Mouse (Mus musculus) limb, embryonic 15.5 days (tissue): Measurements from ENCODE around the gene Il2rb. TPM values are rescaled to one million over a fixed set of nuclear protein-coding genes. Genes with fewer than 3 reads are reported as not detected.

ENCODE experiments used
- ATAC-seq: fragments of 200-750 bp; cut with Nextera tagmentation; 2 replicates; pipeline ENCODE4 v1.8.0; 2017; ENCODE audit warnings: low read depth, moderate TSS enrichment; ENCODE audit not compliant: insufficient number of reproducible peaks, low FRiP score, low TSS enrichment
- H3K27ac ChIP-seq: fragments of 300-500 bp; sonication (generic); 2 replicates; pipeline ENCODE4 v1.5.1; 2015; ENCODE audit warnings: moderate library complexity, mild to moderate bottlenecking, inconsistent platforms
- H3K27me3 ChIP-seq: fragments of 300-500 bp; sonication (generic); 2 replicates; pipeline ENCODE4 v1.6.1; 2015; ENCODE audit warnings: inconsistent platforms
- H3K36me3 ChIP-seq: fragments of 300-500 bp; sonication (generic); 2 replicates; pipeline ENCODE4 v1.6.1; 2015; ENCODE audit warnings: inconsistent platforms
- H3K4me1 ChIP-seq: fragments of 300-500 bp; sonication (generic); 2 replicates; pipeline ENCODE4 v1.6.1; 2015; ENCODE audit warnings: inconsistent platforms
- H3K4me2 ChIP-seq: fragments of 300-500 bp; sonication (generic); 2 replicates; pipeline ENCODE4 v1.6.1; 2015; ENCODE audit warnings: mild to moderate bottlenecking, inconsistent platforms
- H3K4me3 ChIP-seq: fragments of 300-500 bp; sonication (generic); 2 replicates; pipeline ENCODE4 v1.5.1; 2015; ENCODE audit warnings: mild to moderate bottlenecking, inconsistent platforms
- H3K9ac ChIP-seq: fragments of 300-500 bp; sonication (generic); 2 replicates; pipeline ENCODE4 v1.6.1; 2015; ENCODE audit warnings: inconsistent platforms
- H3K9me3 ChIP-seq: fragments of 300-500 bp; sonication (generic); 2 replicates; pipeline ENCODE4 v1.6.1; 2016; ENCODE audit warnings: inconsistent platforms
- WGBS: fragments of 180-500 bp; shearing (Covaris S2); methylation state at CpG from one replicate; pipeline ENCODE4 v1.1.7; 2015; 5-methylcytosine and 5-hydroxymethylcytosine counted together
- polyA plus RNA-seq: library from polyadenylated mRNA; unstranded; fragments of >200 nt; fragmentation: Nextera tagmentation; extraction: Ambion mirVana; gene quantifications from 2 replicates; pipeline ENCODE4 v1.2.1, GENCODE M21; 2015

The Il2rb gene
- polyA plus RNA-seq, result 0.36 and 0.42 TPM in 2 replicates

DNA sequence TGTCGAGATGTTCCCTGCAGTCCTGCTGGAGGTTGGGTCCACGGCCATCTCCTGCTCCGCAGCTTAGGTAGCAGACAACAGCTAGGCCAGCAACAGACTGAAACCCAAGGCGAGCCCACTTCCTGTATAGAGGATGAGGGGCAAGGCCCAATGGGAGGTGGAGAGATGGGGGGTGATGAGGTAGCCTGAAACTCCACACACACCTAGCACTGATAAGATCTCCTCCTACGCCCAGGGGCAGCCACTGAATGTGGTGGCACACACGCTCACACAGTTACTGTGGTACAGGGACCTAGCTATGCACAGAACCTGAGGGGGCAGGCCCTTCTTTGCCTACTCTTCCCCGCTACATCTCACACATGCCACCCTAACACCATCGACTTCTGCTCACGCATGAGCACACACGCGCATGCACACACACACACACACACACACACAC lies at the start of gene Il2rb:
TSS of gene Il2rb (minus strand) at position 304 of the 439 bp plus-strand sequence.
- Histone ChIP-seq H3K4me1 (peaks cover 3% of the 10 kb centered on the region), H3K27ac (no peak within 1 kb of the TSS), H3K36me3 (no peaks in the 10 kb centered on the region), H3K4me3 (no peak within 1 kb of the TSS), H3K9me3 (no peaks in the 10 kb centered on the region), H3K9ac (no peak within 1 kb of the TSS), H3K27me3 (no peaks in the 10 kb centered on the region), H3K4me2 (no peak within 1 kb of the TSS)
- ATAC-seq, result no peak
- 87% methylated on average over 11 of the region's 11 CpGs for WGBS

DNA sequence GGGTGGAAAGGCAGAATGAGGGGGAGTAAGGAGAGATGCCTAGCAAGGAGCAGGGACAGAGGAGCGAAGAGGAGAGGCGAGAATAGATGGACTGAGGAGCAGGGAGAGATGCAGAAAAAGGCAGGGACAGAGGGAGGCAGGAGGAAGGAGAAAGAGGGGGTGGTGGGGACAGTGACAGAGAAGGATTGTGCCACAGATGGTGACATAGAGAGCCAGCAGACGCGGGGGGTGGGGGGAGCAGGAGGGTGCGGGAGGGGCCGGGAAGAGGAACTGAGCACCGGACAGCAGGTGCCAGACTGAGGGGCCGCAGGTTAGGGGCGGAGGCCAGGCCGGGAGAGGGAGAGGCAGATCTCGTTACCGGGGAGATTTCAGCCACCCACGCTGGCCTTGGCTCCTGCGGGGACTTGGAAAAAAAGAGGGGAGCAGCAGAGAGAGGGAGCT lies 49.5 kb upstream of the Il2rb start, which contains the start of gene Sstr3:
TSS of gene Sstr3 (minus strand) at position 125 of the 441 bp plus-strand sequence.
- H3K36me3 ChIP-seq, result no peaks in the 10 kb centered on the region
- 8% methylated on average over 14 of the region's 14 CpGs for WGBS
- no peak within 1 kb of the TSS for H3K4me3 ChIP-seq
- H3K27ac ChIP-seq, result no peak within 1 kb of the TSS
- no peak within 1 kb of the TSS for H3K4me2 ChIP-seq
- ATAC-seq, result no peak
- peaks cover 12% of the 10 kb centered on the region; the same call in 1 of the 2 replicates for H3K4me1 ChIP-seq
- no peak within 1 kb of the TSS for H3K9ac ChIP-seq
- H3K9me3 ChIP-seq, result no peaks in the 10 kb centered on the region
- peaks cover 39% of the 10 kb centered on the region; the same call in 1 of the 2 replicates for H3K27me3 ChIP-seq

DNA sequence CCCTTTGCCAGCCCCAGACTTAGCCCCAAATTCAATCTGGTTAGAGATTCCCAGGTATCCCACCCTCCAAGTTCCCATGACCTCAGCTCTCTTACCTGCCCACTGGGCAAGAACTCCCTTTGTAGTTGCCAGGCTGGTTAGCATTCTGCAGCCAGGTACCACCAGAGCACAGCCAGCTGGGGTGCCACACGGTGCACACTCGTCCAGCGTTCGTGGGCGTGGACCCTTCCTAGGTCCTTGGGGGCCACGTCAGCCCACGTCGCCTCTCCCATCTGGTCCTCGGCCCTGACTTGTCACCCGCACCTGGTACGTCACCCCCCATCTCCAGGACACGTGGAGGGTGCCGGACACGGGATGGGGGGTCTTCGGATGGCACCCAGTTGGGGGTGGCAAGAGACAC lies 49.0 kb upstream of the Il2rb start:
- ATAC-seq, result no peak
- Histone ChIP-seq H3K4me3 (no peak overlapping the region), H3K36me3 (no peaks in the 10 kb centered on the region), H3K9ac (no peak overlapping the region), H3K27me3 (peaks cover 39% of the 10 kb centered on the region; the same call in 1 of the 2 replicates), H3K4me2 (no peak overlapping the region), H3K27ac (no peak overlapping the region), H3K9me3 (no peaks in the 10 kb centered on the region), H3K4me1 (peaks cover 12% of the 10 kb centered on the region; the same call in 1 of the 2 replicates)
- WGBS, result 79% methylated on average over 15 of the region's 15 CpGs

DNA sequence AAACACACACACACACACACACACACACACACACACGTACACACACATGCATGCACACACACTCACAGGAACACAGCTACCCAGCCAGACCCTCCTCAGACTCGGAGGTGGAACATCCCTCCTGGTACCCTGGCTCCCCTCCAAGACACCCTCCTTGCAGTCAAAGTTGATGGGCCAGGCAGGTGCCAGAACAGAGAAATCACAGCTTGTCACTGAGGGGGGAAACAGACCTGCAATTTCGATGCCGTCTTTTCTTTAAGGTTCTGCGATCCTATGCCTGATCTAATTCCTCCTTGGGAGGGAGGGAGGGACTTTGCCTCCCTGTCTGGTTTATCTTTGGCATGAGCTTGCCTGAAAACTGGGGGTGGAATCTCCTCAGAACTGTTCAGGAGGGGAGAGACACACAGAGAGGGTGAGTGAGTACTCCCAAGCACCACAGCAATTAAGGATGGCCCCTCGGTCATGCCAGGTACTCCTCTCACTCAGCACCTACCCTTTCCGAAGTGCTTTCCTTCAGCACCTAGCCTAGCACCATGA lies 47.8 kb upstream of the Il2rb start:
- Histone ChIP-seq H3K27me3 (peaks cover 39% of the 10 kb centered on the region; the same call in 1 of the 2 replicates), H3K4me2 (no peak overlapping the region), H3K9me3 (no peaks in the 10 kb centered on the region), H3K4me1 (peaks cover 12% of the 10 kb centered on the region; the same call in 1 of the 2 replicates), H3K27ac (no peak overlapping the region), H3K9ac (0 out of 2 replicates have a peak overlapping the region, but pooled peaks have one; percentile 14), H3K36me3 (no peaks in the 10 kb centered on the region), H3K4me3 (no peak overlapping the region)
- WGBS, result 51% methylated on average over 7 of the region's 7 CpGs
- ATAC-seq, result no peak

DNA sequence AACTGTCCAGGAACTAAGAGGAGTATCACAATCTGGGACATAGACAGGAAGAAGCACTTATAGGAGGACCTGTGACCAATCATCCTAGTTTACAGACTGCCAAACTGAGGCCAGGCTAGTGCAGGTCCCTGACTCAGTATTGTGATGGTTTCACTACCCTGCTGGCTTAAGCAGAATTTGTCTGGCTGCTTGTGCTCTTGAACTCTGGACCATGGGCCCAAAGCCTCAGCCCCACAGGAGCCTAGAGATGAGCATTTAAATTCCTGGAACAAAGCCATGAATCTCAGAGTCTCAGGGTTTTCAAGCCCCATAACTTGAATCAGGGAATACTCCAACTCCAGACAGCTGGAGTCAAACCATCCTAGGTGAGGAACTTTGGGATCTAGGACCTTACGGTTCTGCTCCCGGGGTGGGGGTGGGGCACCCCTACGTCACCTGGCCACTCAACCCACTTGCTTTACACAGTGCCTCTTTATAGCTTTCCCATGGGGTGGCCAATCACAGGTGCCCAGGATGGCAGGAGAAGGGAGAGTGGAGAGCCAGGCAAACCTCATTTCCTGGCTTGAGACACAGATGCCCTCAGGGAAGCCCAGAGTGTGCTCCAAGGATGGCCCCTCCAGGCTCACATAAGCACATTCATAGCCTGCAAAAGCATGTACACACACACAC lies 47.2 kb upstream of the Il2rb start:
- ATAC-seq, result no peak
- peaks cover 39% of the 10 kb centered on the region; the same call in 1 of the 2 replicates for H3K27me3 ChIP-seq
- H3K27ac ChIP-seq, result no peak overlapping the region
- 41% methylated on average over 3 of the region's 3 CpGs for WGBS
- H3K9me3 ChIP-seq, result no peaks in the 10 kb centered on the region
- H3K4me3 ChIP-seq, result no peak overlapping the region
- peaks cover 12% of the 10 kb centered on the region; the same call in 1 of the 2 replicates for H3K4me1 ChIP-seq
- H3K4me2 ChIP-seq, result no peak overlapping the region
- H3K36me3 ChIP-seq, result no peaks in the 10 kb centered on the region
- H3K9ac ChIP-seq, result 0 out of 2 replicates have a peak overlapping the region, but pooled peaks have one; percentile 14

DNA sequence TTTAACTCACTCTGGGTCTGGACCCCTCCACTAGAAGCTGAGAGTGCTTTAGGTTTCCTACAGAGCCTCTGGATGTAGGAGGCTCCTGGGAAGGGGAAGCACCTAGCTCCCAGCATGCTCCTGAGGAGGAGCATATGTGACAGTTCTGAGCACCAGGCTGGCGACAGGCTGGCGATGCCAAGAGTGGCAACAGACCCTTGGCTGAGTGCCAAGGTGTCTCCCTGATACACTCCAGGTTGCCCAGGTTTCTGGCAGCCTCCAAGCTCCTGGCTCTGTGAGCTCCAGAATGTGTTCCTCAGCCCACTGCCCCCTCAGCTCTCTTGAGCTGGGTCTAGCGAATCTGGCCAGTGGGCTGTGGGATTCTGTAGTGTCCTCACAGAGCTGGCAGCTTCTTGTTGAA lies 46.5 kb upstream of the Il2rb start:
- Histone ChIP-seq H3K9me3 (no peaks in the 10 kb centered on the region), H3K4me1 (peaks cover 12% of the 10 kb centered on the region; the same call in 1 of the 2 replicates), H3K27me3 (peaks cover 39% of the 10 kb centered on the region; the same call in 1 of the 2 replicates), H3K4me3 (no peak overlapping the region), H3K4me2 (no peak overlapping the region), H3K9ac (no peak overlapping the region), H3K27ac (no peak overlapping the region), H3K36me3 (no peaks in the 10 kb centered on the region)
- WGBS, result 47% methylated on average over 3 of the region's 3 CpGs
- ATAC-seq, result no peak

DNA sequence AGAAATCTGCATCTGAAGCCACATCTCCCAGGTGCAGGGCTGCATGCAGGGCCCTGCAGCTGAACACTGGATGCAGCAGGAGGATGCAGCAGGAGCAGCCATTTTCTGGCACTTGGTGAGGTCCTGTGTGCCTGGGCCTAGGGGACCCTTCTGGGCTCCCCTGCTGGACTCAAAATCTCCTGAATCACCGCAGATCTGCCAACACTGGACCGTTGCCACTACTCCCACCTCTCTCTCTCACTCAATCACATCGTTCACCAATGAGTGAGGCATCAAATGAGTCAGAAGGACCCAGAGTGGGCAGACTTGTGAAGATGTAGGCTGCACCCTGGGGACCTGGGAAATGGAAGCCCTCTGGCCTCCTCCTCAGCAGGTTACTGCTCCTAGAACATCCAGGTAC lies 46.0 kb upstream of the Il2rb start:
- 78% methylated on average over 3 of the region's 3 CpGs for WGBS

DNA sequence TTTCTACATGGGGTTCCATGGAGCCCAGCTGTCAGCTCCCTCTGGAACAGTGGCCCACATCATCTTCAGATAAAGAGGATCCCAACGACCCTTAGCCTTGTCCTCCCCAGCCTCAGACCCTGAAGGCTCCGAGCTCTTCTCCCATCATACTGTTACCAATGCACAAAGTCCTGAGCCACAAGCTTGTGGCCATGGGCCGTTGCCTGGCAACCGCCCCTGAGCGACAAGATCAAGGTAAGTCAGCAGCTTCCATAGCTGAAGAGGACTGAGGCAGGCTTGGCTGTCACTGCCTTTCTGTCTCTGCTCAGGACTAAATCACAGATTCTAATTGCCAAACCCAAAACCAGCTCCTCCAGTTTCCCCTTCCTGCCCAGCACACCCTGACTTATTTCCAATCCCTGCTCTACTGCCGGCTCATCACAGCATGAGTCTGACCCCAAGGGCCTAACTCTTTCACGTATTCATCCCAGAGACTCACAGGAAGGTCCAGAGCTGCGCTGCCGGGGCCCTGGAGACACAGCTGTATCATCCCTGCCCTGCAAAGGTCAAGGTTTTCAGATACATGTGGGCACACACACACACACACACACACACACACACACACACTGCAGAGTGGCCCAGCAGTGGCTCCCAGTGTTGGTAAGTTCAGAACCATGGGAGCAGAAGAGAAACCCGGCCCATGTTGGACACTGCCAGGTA lies 40.8 kb upstream of the Il2rb start:
- Histone ChIP-seq H3K27me3 (peaks cover 13% of the 10 kb centered on the region; the same call in 1 of the 2 replicates), H3K27ac (no peak overlapping the region), H3K9ac (no peak overlapping the region), H3K36me3 (no peaks in the 10 kb centered on the region), H3K9me3 (no peaks in the 10 kb centered on the region), H3K4me1 (peaks cover 14% of the 10 kb centered on the region), H3K4me2 (no peak overlapping the region), H3K4me3 (no peak overlapping the region)
- ATAC-seq, result no peak
- WGBS, result 59% methylated on average over 10 of the region's 10 CpGs

More for the DNA sequence above, 46.0 kb upstream of the Il2rb start:
- H3K4me3 ChIP-seq, result no peak overlapping the region
- peaks cover 12% of the 10 kb centered on the region; the same call in 1 of the 2 replicates for H3K4me1 ChIP-seq
- no peak overlapping the region for H3K9ac ChIP-seq
- H3K9me3 ChIP-seq, result no peaks in the 10 kb centered on the region
- H3K36me3 ChIP-seq, result no peaks in the 10 kb centered on the region
- H3K27me3 ChIP-seq, result peaks cover 39% of the 10 kb centered on the region; the same call in 1 of the 2 replicates
- ATAC-seq, result no peak
- H3K27ac ChIP-seq, result no peak overlapping the region
- no peak overlapping the region for H3K4me2 ChIP-seq

DNA sequence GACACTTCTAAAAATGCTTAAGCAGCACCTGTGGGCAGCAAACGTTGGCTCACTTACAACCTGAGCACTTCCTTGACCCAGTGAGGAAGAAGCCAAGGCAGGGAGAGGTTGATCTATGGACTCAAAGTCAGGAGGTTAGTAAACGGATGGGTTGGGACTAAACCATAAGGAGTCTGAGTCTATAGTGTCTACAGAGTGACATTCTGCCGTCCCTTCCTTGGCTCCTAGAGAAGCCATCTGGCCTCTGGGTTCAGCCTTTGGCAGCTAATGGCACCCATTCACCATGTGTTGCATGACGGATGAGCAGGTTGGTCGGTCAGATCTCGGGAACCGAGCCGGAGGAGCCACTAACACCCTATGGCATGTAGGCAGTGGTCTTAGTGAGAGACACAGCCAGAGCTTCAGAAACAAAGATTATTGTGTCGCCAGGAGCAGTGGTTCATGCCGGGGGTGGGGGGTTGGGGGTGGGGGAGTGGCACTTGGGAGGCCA lies 38.3 kb upstream of the Il2rb start:
- Histone ChIP-seq H3K4me2 (no peak overlapping the region), H3K9ac (no peak overlapping the region), H3K27me3 (no peaks in the 10 kb centered on the region), H3K9me3 (no peaks in the 10 kb centered on the region), H3K36me3 (no peaks in the 10 kb centered on the region), H3K27ac (no peak overlapping the region), H3K4me1 (peaks cover 37% of the 10 kb centered on the region), H3K4me3 (no peak overlapping the region)
- WGBS, result 73% methylated on average over 10 of the region's 10 CpGs
- ATAC-seq, result no peak

DNA sequence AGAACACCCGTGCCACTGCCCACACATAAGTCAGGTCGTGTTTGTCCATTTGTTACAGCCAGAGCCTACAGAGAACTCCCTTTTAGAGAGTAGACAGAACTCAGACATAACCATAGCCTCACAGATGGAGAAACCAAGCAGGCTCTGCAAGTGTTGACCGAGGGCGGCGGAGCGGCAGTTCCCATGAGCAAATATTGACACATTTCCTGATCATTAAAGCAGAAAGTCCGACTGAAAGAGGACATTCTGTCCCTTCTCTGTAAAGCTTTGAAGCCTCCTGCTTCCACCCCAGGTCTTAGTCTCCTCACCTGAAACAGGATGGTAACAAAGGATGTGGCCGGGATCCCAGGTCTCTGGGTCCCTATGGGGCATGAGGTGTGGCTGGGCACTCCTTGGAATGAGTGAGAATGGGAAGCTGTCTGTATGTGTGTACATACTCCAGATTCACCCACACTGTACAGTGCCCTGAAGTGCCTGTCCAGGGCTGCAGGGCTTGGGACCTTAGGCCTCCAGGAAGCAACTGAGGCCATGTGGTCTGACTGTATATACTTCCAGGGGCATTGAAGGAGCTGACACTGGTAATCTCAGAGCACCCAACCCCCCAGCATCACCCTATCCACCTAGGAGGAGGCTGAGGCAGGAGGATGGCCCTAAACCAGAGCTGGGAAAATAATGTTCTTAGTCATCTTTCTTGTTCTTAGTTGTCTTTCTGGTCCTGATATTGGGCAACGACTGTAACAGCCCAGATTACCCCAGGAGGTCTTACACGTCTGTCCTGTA lies 37.7 kb upstream of the Il2rb start:
- Histone ChIP-seq H3K4me2 (no peak overlapping the region), H3K27ac (peak overlapping the region; percentile 73), H3K27me3 (no peaks in the 10 kb centered on the region), H3K4me1 (peaks cover 42% of the 10 kb centered on the region), H3K9me3 (no peaks in the 10 kb centered on the region), H3K36me3 (no peaks in the 10 kb centered on the region), H3K4me3 (no peak overlapping the region), H3K9ac (no peak overlapping the region)
- WGBS, result 64% methylated on average over 10 of the region's 10 CpGs
- ATAC-seq, result no peak

DNA sequence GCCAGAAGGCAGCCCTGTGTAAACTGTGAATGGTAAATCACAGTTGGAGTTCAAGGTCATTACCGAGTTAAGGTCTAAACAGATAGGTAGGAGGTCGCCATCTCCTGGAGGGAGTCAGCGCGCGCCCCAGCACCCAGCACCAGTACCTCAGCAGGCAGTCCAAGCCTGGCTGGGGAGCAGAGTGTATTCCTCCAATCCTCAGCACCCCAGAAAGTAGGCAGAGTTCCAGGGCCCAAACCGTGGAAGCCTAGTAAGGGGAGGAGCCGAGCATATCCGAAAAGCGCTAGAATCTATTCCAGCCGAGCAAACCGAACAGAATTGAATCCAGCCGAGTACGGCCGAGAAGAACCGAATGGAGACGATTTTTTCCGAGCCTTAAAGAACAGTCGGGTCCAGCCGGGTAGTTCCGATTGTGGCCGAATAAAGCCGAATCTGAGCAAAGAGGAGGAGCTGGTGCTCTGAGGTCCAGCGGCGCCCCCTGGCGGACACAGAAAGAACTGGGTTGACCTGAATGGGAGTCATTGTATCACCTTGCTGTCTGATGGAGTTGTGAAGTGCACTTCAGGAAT lies 36.9 kb upstream of the Il2rb start:
- Histone ChIP-seq H3K4me3 (peak overlapping the region; percentile 32), H3K27me3 (no peaks in the 10 kb centered on the region), H3K36me3 (no peaks in the 10 kb centered on the region), H3K4me1 (peaks cover 46% of the 10 kb centered on the region), H3K4me2 (peak overlapping the region; percentile 56), H3K27ac (peak overlapping the region; percentile 82), H3K9me3 (no peaks in the 10 kb centered on the region), H3K9ac (peak overlapping the region; percentile 28; the same call in 1 of the 2 replicates)
- WGBS, result under 1% methylated on average over 25 of the region's 25 CpGs
- peak; percentile 80 for ATAC-seq
